8 mouse cellular contexts compared by ENCODE assay signal in genomic region chr9:37656439-37656881, GRCm38 (mm10). TPM values are rescaled to one million over a fixed set of nuclear protein-coding genes. Genes with fewer than 3 reads are reported as not detected.
DNase-seq lines count a peak whose midpoint lies in the region; ATAC-seq lines count a peak whose summit lies in the region.

No protein-coding gene starts in this region.

- peak overlapping the region; percentile 87 for H3K4me3 ChIP-seq in embryonic facial prominence, embryonic 15.5 days (replicated peaks)
- H3K4me3 ChIP-seq in hindbrain, embryonic 14.5 days (replicated peaks; ENCODE audit: low read length) = peak overlapping the region; percentile 61
- peak overlapping the region; percentile 81 for H3K4me3 ChIP-seq in liver, embryonic 12.5 days

- no peaks in the 10 kb centered on the region for H3K27me3 ChIP-seq in embryonic facial prominence, embryonic 15.5 days
- H3K27me3 ChIP-seq in hindbrain, embryonic 14.5 days (ENCODE audit: control insufficient read depth, insufficient read depth, low read length) = no peaks in the 10 kb centered on the region
- no peaks in the 10 kb centered on the region for H3K27me3 ChIP-seq in liver, embryonic 12.5 days (replicated peaks)

- peaks cover 7% of the 10 kb centered on the region; the same call in 1 of the 2 replicates for H3K4me1 ChIP-seq in embryonic facial prominence, embryonic 15.5 days
- H3K4me1 ChIP-seq in hindbrain, embryonic 14.5 days (replicated peaks; ENCODE audit: control insufficient read depth, insufficient read depth, low read length) = peaks cover 11% of the 10 kb centered on the region
- H3K4me1 ChIP-seq in liver, embryonic 12.5 days = peaks cover 18% of the 10 kb centered on the region

- ATAC-seq in embryonic facial prominence, embryonic 15.5 days (ENCODE audit: insufficient number of reproducible peaks, low FRiP score, low TSS enrichment, low read depth) = no peak
- peak; percentile 31; the same call in 1 of the 2 replicates for ATAC-seq in hindbrain, embryonic 14.5 days (ENCODE audit: low FRiP score)
- ATAC-seq in liver, embryonic 12.5 days = peak; percentile 33

- no peaks in the 10 kb centered on the region for H3K9me3 ChIP-seq in embryonic facial prominence, embryonic 15.5 days (replicated peaks)
- no peaks in the 10 kb centered on the region for H3K9me3 ChIP-seq in hindbrain, embryonic 14.5 days (ENCODE audit: control insufficient read depth, low read length)
- H3K9me3 ChIP-seq in liver, embryonic 12.5 days (replicated peaks) = no peaks in the 10 kb centered on the region

- H3K4me2 ChIP-seq in embryonic facial prominence, embryonic 15.5 days (replicated peaks) = peak overlapping the region; percentile 57
- peak overlapping the region; percentile 58 for H3K4me2 ChIP-seq in hindbrain, embryonic 14.5 days (replicated peaks)
- peak overlapping the region; percentile 70 for H3K4me2 ChIP-seq in liver, embryonic 12.5 days

- H3K27ac ChIP-seq in embryonic facial prominence, embryonic 15.5 days (replicated peaks) = peak overlapping the region; percentile 97
- no peak overlapping the region for H3K27ac ChIP-seq in hindbrain, embryonic 14.5 days
- peak overlapping the region; percentile 85 for H3K27ac ChIP-seq in liver, embryonic 12.5 days

- peaks cover 27% of the 10 kb centered on the region for H3K36me3 ChIP-seq in embryonic facial prominence, embryonic 15.5 days
- peaks cover 28% of the 10 kb centered on the region for H3K36me3 ChIP-seq in hindbrain, embryonic 14.5 days (replicated peaks; ENCODE audit: control insufficient read depth, insufficient read depth)
- H3K36me3 ChIP-seq in liver, embryonic 12.5 days = peaks cover 35% of the 10 kb centered on the region

- peak; percentile 3 to 14 for DNase-seq in urinary bladder, adult 18-20 months (ENCODE audit: low spot score in 2 of 2)
- DNase-seq in urinary bladder, postnatal 10 days (ENCODE audit: low spot score) = no peak
- DNase-seq in hindbrain, embryonic 14.5 days (ENCODE audit: low spot score) = no peak
- DNase-seq in naive thymus-derived CD4-positive, alpha-beta T cell, adult 2 months (ENCODE audit: low read depth) = peak; percentile 80
- no peak for DNase-seq in layer of hippocampus, adult 9-10 months (ENCODE audit: low spot score)
- DNase-seq in cerebellum, adult 8-10 months = no peak

- H3K9ac ChIP-seq in embryonic facial prominence, embryonic 15.5 days = peak overlapping the region; percentile 66
- H3K9ac ChIP-seq in hindbrain, embryonic 14.5 days = peak overlapping the region; percentile 64
- peak overlapping the region; percentile 80 for H3K9ac ChIP-seq in liver, embryonic 12.5 days

- WGBS in embryonic facial prominence, embryonic 15.5 days = 1% methylated on average over 10 of the region's 10 CpGs
- 2% methylated on average over 10 of the region's 10 CpGs for WGBS in hindbrain, embryonic 14.5 days
- under 1% methylated on average over 10 of the region's 10 CpGs for WGBS in liver, embryonic 12.5 days (ENCODE audit: insufficient replicate concordance)

RNA-seq across cellular contexts. Expression of gene Tbrg1, which starts 0.7 kb away (rescaled TPM):
- polyA plus RNA-seq in embryonic facial prominence, embryonic 15.5 days (2015; fragmentation: Nextera tagmentation; extraction: Ambion mirVana) = 179 and 192 TPM in 2 replicates
- 91.3 and 91.5 TPM in 2 replicates for polyA plus RNA-seq in hindbrain, embryonic 14.5 days (2014; fragmentation: Nextera tagmentation; extraction: Ambion mirVana)
- 80.0 and 80.6 TPM in 2 replicates for polyA plus RNA-seq in liver, embryonic 12.5 days (2016; fragmentation: Nextera tagmentation; extraction: Ambion mirVana)

RNA-seq across cellular contexts. Expression of gene Panx3, which starts 12.6 kb away (rescaled TPM):
- 38.1 TPM in 2 replicates for polyA plus RNA-seq in embryonic facial prominence, embryonic 15.5 days (2015; fragmentation: Nextera tagmentation; extraction: Ambion mirVana)
- polyA plus RNA-seq in hindbrain, embryonic 14.5 days (2014; fragmentation: Nextera tagmentation; extraction: Ambion mirVana) = 0.09 TPM in 1 of 2 replicates, not detected in the other
- not detected in 2 replicates for polyA plus RNA-seq in liver, embryonic 12.5 days (2016; fragmentation: Nextera tagmentation; extraction: Ambion mirVana)

RNA-seq across cellular contexts. Expression of gene Spa17, which starts 42.9 kb away (rescaled TPM):
- polyA plus RNA-seq in embryonic facial prominence, embryonic 15.5 days (2015; fragmentation: Nextera tagmentation; extraction: Ambion mirVana) = 11.6 and 18.1 TPM in 2 replicates
- polyA plus RNA-seq in hindbrain, embryonic 14.5 days (2014; fragmentation: Nextera tagmentation; extraction: Ambion mirVana) = 10.2 and 14.1 TPM in 2 replicates
- polyA plus RNA-seq in liver, embryonic 12.5 days (2016; fragmentation: Nextera tagmentation; extraction: Ambion mirVana) = 2.8 and 4.0 TPM in 2 replicates

RNA-seq across cellular contexts. Expression of gene Olfr160, which starts 59.6 kb away (rescaled TPM):
- polyA plus RNA-seq in embryonic facial prominence, embryonic 15.5 days (2015; fragmentation: Nextera tagmentation; extraction: Ambion mirVana) = 0.09 and 0.16 TPM in 2 replicates
- not detected in 2 replicates for polyA plus RNA-seq in hindbrain, embryonic 14.5 days (2014; fragmentation: Nextera tagmentation; extraction: Ambion mirVana)
- polyA plus RNA-seq in liver, embryonic 12.5 days (2016; fragmentation: Nextera tagmentation; extraction: Ambion mirVana) = not detected in 2 replicates

Comparison
In these comparisons a context has a peak if more than half of its experiments do, and no peak if none do; other contexts are left out.
1. DNase-seq: peak in urinary bladder, adult 18-20 months (2 of 2) and naive thymus-derived CD4-positive, alpha-beta T cell, adult 2 months (single experiment); none in urinary bladder, postnatal 10 days (single experiment), hindbrain, embryonic 14.5 days (single experiment), layer of hippocampus, adult 9-10 months (single experiment) and cerebellum, adult 8-10 months (single experiment).
2. RNA of gene Panx3, which starts 12.6 kb away (polyA plus RNA-seq): 38.1 TPM in embryonic facial prominence, embryonic 15.5 days; 0.09 TPM in hindbrain, embryonic 14.5 days and not detected in liver, embryonic 12.5 days; every median in the first group is over 10 times any median in the second.
3. Peak in every context shown above with its lines, with median percentiles within 50 percentile points of each other: H3K4me2 ChIP-seq, H3K4me3 ChIP-seq and H3K9ac ChIP-seq.